Mouse (Mus musculus): ENCODE measurements at regions not wholly inside any gene's neighbourhood (a gene's known extent, or its start where the extent isn't known, plus 50 kb on each side); places are given as distances from the start of the nearest gene placed in this dataset.

GRCm38 (mm10) chr9:59125886-59126285, 89.6 kb upstream of the Neo1 start:
- TF ChIP-seq CTCF (IDR thresholded peaks at IDR 0.05; ENCODE audit: borderline replicate concordance, extremely low read depth, insufficient read depth, insufficient read length) (no peak), POLR2A (IDR thresholded peaks at IDR 0.05; ENCODE audit: borderline replicate concordance, extremely low read depth, insufficient read depth, insufficient read length, poor library complexity, severe bottlenecking) (no peak)
